Mouse (Mus musculus) stomach, embryonic 16.5 days (tissue): ENCODE measurements around the gene Krtap31-1. TPM values are rescaled to one million over a fixed set of nuclear protein-coding genes. Genes with fewer than 3 reads are reported as not detected.
"Not testable (repeated sequence)": the region's sequence is repeated elsewhere in the genome, so short reads cannot be mapped to it uniquely, and the experiment has no call there.

ENCODE experiments used
- ATAC-seq: fragments of 200-750 bp; cut with Nextera tagmentation; 2 replicates; pipeline ENCODE4 v1.8.0; 2017; ENCODE audit warnings: moderate number of reproducible peaks, moderate TSS enrichment; ENCODE audit not compliant: insufficient read depth, low FRiP score
- H3K27ac ChIP-seq: fragments of 300-500 bp; sonication (generic); 2 replicates; pipeline ENCODE4 v1.5.1; 2014; ENCODE audit warnings: low read length
- H3K27me3 ChIP-seq: fragments of 300-500 bp; sonication (generic); 2 replicates; pipeline ENCODE4 v1.6.1; 2014; ENCODE audit warnings: low read length, control low read depth, mixed read lengths; ENCODE audit not compliant: control insufficient read depth, insufficient read depth
- H3K36me3 ChIP-seq: fragments of 300-500 bp; sonication (generic); 2 replicates; pipeline ENCODE4 v1.6.1; 2014; ENCODE audit warnings: low read length; ENCODE audit not compliant: control insufficient read depth, insufficient read depth
- H3K4me1 ChIP-seq: fragments of 300-500 bp; sonication (generic); 2 replicates; pipeline ENCODE4 v1.6.1; 2014; ENCODE audit warnings: low read length, control low read depth, mixed read lengths; ENCODE audit not compliant: control insufficient read depth, insufficient read depth
- H3K4me2 ChIP-seq: fragments of 300-500 bp; sonication (generic); 2 replicates; pipeline ENCODE4 v1.6.1; 2014; ENCODE audit warnings: low read depth, low read length, mixed read lengths
- H3K4me3 ChIP-seq: fragments of 300-500 bp; sonication (generic); replicated peaks from 2 replicates; pipeline ENCODE4 v1.5.1; 2014; ENCODE audit warnings: mild to moderate bottlenecking, low read length
- H3K9ac ChIP-seq: fragments of 300-500 bp; sonication (generic); 2 replicates; pipeline ENCODE4 v1.6.1; 2014; ENCODE audit warnings: low read length
- H3K9me3 ChIP-seq: fragments of 300-500 bp; sonication (generic); replicated peaks from 2 replicates; pipeline ENCODE4 v1.6.1; 2016; ENCODE audit warnings: low read length, control low read depth; ENCODE audit not compliant: control insufficient read depth
- WGBS: fragments of 180-500 bp; shearing (Covaris S2); extraction: QIAGEN DNeasy Blood & Tissue Kit; methylation state at CpG from one replicate; pipeline ENCODE4 v1.1.7; 2014; 5-methylcytosine and 5-hydroxymethylcytosine counted together
- polyA plus RNA-seq: library from polyadenylated mRNA; unstranded; fragments of >200 nt; fragmentation: Nextera tagmentation; extraction: Ambion mirVana; gene quantifications from 2 replicates; pipeline ENCODE4 v1.2.1, GENCODE M21; 2015

The Krtap31-1 gene
- polyA plus RNA-seq, result not detected in 2 replicates

DNA sequence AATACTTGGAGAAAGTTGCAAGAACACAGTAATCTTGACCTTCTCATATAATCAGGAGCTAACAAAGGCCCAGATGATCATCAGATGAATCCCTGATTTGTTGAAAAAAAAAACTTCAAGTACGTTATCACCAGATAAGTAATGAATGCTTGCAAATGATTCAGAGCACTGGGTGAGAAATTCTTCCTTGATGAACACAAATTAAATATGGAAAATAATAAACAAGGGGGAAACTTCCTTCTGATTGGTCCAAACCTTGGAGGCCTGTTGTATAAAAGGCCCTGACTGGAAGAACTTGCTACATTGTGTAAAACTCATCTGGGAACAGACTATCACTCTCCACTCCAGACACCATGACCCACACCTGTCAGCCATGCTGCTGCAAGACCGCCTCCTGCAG is at the start of gene Krtap31-1:
Krtap31-1 (plus strand) TSS at position 301 of the 400 bp plus-strand sequence.
- no peaks in the 10 kb centered on the region for H3K4me1 ChIP-seq
- ATAC-seq, result no peak
- no peaks in the 10 kb centered on the region for H3K36me3 ChIP-seq
- H3K27ac ChIP-seq, result no peak within 1 kb of the TSS
- H3K4me3 ChIP-seq, result no peak within 1 kb of the TSS
- H3K9ac ChIP-seq, result no peak within 1 kb of the TSS
- WGBS, result 79% methylated on average over 2 of the region's 2 CpGs
- no peaks in the 10 kb centered on the region for H3K9me3 ChIP-seq
- no peaks in the 10 kb centered on the region for H3K27me3 ChIP-seq
- H3K4me2 ChIP-seq, result no peak within 1 kb of the TSS

DNA sequence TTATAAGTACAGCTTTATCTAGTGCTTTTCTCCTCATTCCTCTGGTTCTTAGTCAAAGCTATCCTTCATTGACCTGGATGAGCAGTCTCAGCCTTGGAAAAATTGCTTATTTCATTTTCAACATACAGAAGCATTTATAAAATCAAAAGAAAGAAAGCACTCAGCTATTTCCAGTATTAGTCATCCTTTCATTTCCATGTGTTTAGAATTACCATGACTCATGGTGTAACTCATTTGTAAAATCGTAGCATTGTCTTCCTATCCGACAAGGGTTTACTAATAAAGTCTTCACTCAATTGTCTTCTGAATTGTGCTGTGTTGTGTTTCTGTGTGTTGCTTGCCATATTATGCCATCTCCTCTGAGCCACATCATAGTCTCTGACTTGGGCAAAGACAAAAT is 49.0 kb upstream of the Krtap31-1 start:
- WGBS, result 65% methylated on average over 2 of the region's 2 CpGs

DNA sequence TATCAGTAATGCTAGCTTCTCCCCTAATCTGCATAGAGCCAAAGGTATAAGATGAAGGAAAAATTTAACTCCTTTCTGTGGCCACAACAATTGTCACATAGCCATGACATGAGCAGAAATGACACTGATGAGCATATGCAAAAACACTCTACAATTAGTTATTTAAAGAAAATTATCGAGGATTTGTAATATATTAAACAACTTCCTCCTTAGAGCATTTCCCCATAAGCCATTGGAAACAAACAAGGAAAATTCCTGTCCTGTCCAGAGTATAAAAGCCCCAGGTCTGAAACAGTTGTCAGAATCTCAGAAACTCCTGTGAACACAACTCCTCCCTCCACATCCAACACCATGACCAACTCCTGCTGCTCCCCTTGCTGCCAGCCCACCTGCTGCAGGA is 43.5 kb upstream of the Krtap31-1 start, which contains the start of gene Gm11559:
Gm11559 (plus strand) TSS at position 301 of the 400 bp plus-strand sequence.
- H3K27ac ChIP-seq, H3K9ac ChIP-seq, H3K9me3 ChIP-seq, ATAC-seq, H3K36me3 ChIP-seq, H3K4me1 ChIP-seq, H3K27me3 ChIP-seq, H3K4me3 ChIP-seq, H3K4me2 ChIP-seq: not testable (repeated sequence)
- 68% methylated on average over 1 of the region's 1 CpGs for WGBS

More for the DNA sequence above, 49.0 kb upstream of the Krtap31-1 start:
- no peak for ATAC-seq
- no peaks in the 10 kb centered on the region for H3K9me3 ChIP-seq
- no peak overlapping the region for H3K27ac ChIP-seq
- no peaks in the 10 kb centered on the region for H3K4me1 ChIP-seq
- no peaks in the 10 kb centered on the region for H3K27me3 ChIP-seq
- no peak overlapping the region for H3K4me2 ChIP-seq
- H3K36me3 ChIP-seq, result no peaks in the 10 kb centered on the region
- no peak overlapping the region for H3K4me3 ChIP-seq
- H3K9ac ChIP-seq, result no peak overlapping the region

DNA sequence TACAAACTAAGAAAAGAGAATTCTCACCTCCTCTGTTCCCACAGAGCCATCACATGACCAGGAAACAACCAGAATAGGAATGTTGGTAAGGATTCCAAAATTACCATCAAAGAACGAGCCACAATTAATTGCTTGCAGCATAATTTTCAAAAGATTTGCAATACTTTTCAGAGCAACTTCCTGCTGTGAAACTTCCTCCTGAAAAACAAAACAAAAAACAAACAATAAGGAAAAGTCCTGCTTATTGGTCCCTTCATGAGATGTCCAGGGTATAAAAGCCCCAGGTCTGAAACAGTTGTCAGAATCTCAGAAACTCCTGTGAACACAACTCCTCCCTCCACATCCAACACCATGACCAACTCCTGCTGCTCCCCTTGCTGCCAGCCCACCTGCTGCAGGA is 34.6 kb upstream of the Krtap31-1 start, which contains the start of gene Krtap9-1:
Krtap9-1 (plus strand) TSS at position 301 of the 400 bp plus-strand sequence.
- not testable (repeated sequence) for H3K36me3 ChIP-seq, H3K27ac ChIP-seq, ATAC-seq, H3K4me2 ChIP-seq, H3K9me3 ChIP-seq, H3K4me3 ChIP-seq, H3K9ac ChIP-seq, H3K4me1 ChIP-seq, H3K27me3 ChIP-seq
- 83% methylated on average over 1 of the region's 1 CpGs for WGBS

GRCm38 (mm10) chr11:99878887-99879286 is 28.8 kb upstream of the Krtap31-1 start, which contains the start of gene Gm11567:
Gene Gm11567 (plus strand): TSS chr11:99879187.
- ATAC-seq, H3K36me3 ChIP-seq, H3K9ac ChIP-seq, H3K27me3 ChIP-seq, H3K27ac ChIP-seq, H3K9me3 ChIP-seq, H3K4me1 ChIP-seq, H3K4me2 ChIP-seq, H3K4me3 ChIP-seq: not testable (repeated sequence)
- WGBS, result 47% methylated on average over 1 of the region's 1 CpGs

DNA sequence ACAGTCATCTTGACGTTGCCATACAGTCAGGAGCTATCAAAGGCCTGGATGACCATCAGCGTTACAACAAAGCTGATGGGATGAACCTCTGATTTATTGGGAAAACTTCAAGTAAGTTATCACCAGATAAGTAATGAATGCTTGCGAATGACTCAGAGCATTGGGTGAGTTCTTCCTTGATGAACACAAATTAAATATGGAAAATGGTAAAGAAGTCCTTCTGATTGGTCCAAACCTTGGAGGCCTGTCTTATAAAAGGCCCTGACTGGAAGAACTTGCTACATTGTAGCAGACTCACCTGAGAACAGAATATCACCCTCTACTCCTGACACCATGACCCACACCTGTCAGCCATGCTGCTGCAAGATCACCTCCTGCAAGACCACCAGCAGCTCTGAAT is 6.7 kb downstream of the Krtap31-1 start, which contains the start of gene Gm11565:
Gm11565 (plus strand) TSS at position 301 of the 400 bp plus-strand sequence.
- Histone ChIP-seq H3K9me3 (no peaks in the 10 kb centered on the region), H3K4me2 (no peak within 1 kb of the TSS), H3K4me3 (no peak within 1 kb of the TSS), H3K27ac (no peak within 1 kb of the TSS), H3K27me3 (no peaks in the 10 kb centered on the region), H3K9ac (no peak within 1 kb of the TSS), H3K36me3 (no peaks in the 10 kb centered on the region), H3K4me1 (no peaks in the 10 kb centered on the region)
- ATAC-seq, result no peak
- WGBS, result 82% methylated on average over 3 of the region's 3 CpGs

DNA sequence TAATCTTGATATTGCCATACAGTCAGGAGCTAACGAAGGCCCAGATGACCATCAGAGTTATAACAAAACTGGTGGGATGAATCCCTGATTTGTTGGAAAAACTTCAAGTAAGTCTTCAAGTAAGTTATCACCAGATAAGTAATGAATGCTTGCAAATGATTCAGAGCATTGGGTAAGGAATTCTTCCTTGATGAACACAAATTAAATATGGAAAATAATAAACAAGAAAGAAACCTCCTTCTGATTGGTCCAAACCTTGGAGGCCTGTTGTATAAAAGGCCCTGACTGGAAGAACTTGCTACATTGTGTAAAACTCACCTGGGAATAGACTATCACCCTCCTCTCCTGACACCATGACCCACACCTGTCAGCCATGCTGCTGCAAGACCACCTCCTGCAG is 28.3 kb downstream of the Krtap31-1 start, which contains the start of gene Krtap31-2:
Krtap31-2 (plus strand) TSS at position 301 of the 400 bp plus-strand sequence.
- H3K4me2 ChIP-seq, result no peak within 1 kb of the TSS
- no peaks in the 10 kb centered on the region for H3K4me1 ChIP-seq
- H3K9me3 ChIP-seq, result no peaks in the 10 kb centered on the region
- ATAC-seq, result no peak
- no peak within 1 kb of the TSS for H3K27ac ChIP-seq
- no peak within 1 kb of the TSS for H3K4me3 ChIP-seq
- H3K27me3 ChIP-seq, result no peaks in the 10 kb centered on the region
- H3K9ac ChIP-seq, result no peak within 1 kb of the TSS
- 79% methylated on average over 1 of the region's 1 CpGs for WGBS
- no peaks in the 10 kb centered on the region for H3K36me3 ChIP-seq

DNA sequence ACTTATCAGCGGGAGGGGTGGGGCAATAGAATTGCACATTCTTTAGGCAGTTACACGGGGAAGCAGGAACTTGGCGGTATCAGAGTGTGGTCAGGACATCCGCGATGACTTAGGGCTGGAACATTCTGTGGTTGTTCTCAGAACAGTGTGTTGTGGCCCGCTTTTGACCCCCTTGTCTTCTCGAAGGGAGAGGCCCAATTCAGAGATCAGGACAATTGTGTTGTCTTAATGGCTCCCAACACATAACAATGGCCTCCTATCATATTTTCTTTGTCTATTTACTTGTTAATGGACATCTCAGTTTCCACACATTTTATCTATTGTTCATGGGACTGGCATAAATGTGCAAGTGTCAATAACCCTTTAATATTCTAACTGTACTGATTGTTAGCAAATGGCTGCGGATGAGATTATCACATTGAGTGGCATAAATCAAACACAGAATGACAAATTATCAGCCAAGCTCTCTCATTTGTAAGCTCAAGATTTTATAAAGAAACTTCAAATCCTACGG is 30.1 kb downstream of the Krtap31-1 start:
- Histone ChIP-seq H3K27ac (no peak overlapping the region), H3K27me3 (no peaks in the 10 kb centered on the region), H3K36me3 (no peaks in the 10 kb centered on the region), H3K9me3 (no peaks in the 10 kb centered on the region), H3K4me1 (no peaks in the 10 kb centered on the region), H3K9ac (no peak overlapping the region), H3K4me2 (no peak overlapping the region), H3K4me3 (no peak overlapping the region)
- no peak for ATAC-seq
- WGBS, result 71% methylated on average over 9 of the region's 9 CpGs

DNA sequence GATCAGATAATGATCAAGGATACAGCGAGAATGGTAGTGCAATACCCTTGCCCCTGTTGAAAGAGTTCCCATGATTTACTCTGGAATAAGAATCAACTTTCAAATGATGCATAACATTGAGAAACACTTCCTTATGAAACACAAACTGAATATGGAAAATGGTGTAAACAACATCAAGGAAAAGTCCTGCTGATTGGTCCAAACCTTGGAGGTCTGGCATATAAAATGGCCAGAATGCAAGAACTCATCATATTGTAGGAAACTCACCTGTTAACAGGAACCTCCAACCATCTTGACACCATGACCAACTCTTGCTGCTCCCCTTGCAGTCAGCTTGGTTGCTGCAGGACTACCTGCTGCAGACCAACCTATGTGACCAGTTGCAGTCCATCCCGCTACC is 40.5 kb downstream of the Krtap31-1 start, which contains the start of gene Krtap9-5:
Krtap9-5 (plus strand) TSS at position 301 of the 400 bp plus-strand sequence.
- Histone ChIP-seq H3K9me3 (no peaks in the 10 kb centered on the region), H3K27me3 (no peaks in the 10 kb centered on the region), H3K27ac (no peak within 1 kb of the TSS), H3K4me3 (no peak within 1 kb of the TSS), H3K36me3 (no peaks in the 10 kb centered on the region), H3K4me2 (no peak within 1 kb of the TSS), H3K4me1 (no peaks in the 10 kb centered on the region), H3K9ac (no peak within 1 kb of the TSS)
- WGBS, result 84% methylated on average over 2 of the region's 2 CpGs
- ATAC-seq, result no peak
